Mouse (Mus musculus): ENCODE measurements around the gene Efna3. TPM values are rescaled to one million over a fixed set of nuclear protein-coding genes. Genes with fewer than 3 reads are reported as not detected.
A peak's percentile ranks its signal among the peaks of the same experiment; 100 is the strongest.

The Efna3 gene
- polyA plus RNA-seq, 1 experiment from 2014 or later, result 1.6 TPM

DNA sequence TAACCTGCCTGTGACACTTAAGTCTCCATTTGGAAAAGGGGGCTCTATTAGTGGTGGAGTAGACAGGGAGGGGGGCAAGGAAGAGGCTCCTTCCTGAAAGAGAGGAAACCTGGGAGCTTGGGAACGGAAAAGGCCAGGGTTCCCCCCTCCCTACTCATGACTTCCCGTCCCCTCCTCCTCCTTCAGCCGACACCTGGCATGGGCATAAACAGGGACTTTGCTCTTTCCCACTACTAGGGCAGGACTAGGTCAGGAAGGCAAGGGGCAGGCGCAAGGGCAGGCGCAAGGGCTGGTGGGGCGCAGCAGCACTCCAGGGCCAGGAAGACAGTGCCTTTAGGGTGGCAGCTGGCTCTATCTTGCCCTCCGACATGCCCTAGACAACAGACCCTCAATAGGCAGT, 44.7 kb downstream of the Efna3 start:
- WGBS, result 26% methylated on average over 7 of the region's 7 CpGs
- ATAC-seq, result peak; percentile 57
- Histone ChIP-seq H3K36me3 (ENCODE audit: control insufficient read depth, insufficient read depth) (peaks cover 25% of the 10 kb centered on the region), H3K4me2 (replicated peaks; ENCODE audit: low read depth) (peak overlapping the region; percentile 93), H3K4me3 (ENCODE audit: low read depth, low read length) (peak overlapping the region; percentile 77), H3K9me3 (ENCODE audit: control insufficient read depth) (no peaks in the 10 kb centered on the region), H3K9ac (ENCODE audit: low read depth, low read length) (peak overlapping the region; percentile 90), H3K27me3 (replicated peaks; ENCODE audit: control insufficient read depth, insufficient read depth, low read length) (no peaks in the 10 kb centered on the region), H3K4me1 (replicated peaks; ENCODE audit: control insufficient read depth, insufficient read depth, low read length) (0 out of 2 replicates have a peak, but pooled peaks cover 4% of the 10 kb centered on the region), H3K27ac (ENCODE audit: low read depth, low read length) (peak overlapping the region; percentile 95)
- 0 out of 2 replicates have a peak, but pooled peaks have one; percentile 9 for TF ChIP-seq CTCF (IDR thresholded peaks at IDR 0.05; ENCODE audit: low read depth)

DNA sequence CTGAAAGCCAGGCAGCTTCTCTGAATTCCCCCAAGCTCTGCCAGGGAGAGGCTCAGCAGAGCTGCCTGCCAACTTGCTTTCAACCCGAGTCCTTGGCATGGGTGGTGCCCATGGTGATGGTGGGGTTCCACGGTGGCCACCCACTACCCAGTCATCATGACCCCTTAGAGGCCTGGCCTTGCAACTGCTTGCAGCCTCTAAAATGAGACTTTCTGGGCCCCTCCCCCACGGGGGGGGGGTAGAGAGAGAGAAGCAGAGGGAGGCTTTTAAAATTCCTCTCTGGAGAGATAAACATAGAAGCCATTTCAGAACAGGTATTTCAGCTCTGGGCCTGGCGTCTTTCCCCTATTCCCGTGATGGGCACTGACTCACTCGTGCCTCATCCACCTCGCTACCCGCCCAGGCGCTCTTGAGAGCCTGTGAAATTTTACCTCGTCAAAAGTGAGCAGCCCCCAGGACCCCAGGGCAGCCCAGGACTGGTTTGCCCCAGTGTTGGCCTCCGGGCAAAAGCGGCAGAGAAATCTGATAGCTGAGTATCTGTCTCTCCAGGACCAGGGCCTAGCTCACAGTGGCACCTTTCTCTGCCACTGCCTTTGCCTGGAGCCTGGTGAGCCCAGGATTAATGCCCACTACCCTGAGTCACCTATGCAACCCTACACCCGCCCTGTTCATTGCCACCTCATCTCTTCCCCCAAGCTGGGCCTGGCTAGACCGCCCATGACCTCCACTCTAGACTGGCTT, 45.3 kb downstream of the Efna3 start:
- Histone ChIP-seq H3K4me2 (replicated peaks; ENCODE audit: low read depth) (peak overlapping the region; percentile 93), H3K36me3 (ENCODE audit: control insufficient read depth, insufficient read depth) (peaks cover 28% of the 10 kb centered on the region), H3K9me3 (ENCODE audit: control insufficient read depth) (no peaks in the 10 kb centered on the region), H3K4me1 (replicated peaks; ENCODE audit: control insufficient read depth, insufficient read depth, low read length) (0 out of 2 replicates have a peak, but pooled peaks cover 4% of the 10 kb centered on the region), H3K9ac (ENCODE audit: low read depth, low read length) (peak overlapping the region; percentile 90), H3K4me3 (ENCODE audit: low read depth, low read length) (peak overlapping the region; percentile 77), H3K27ac (ENCODE audit: low read depth, low read length) (peak overlapping the region; percentile 95), H3K27me3 (replicated peaks; ENCODE audit: control insufficient read depth, insufficient read depth, low read length) (no peaks in the 10 kb centered on the region)
- TF ChIP-seq CTCF (IDR thresholded peaks at IDR 0.05; ENCODE audit: low read depth), result no peak
- ATAC-seq, result no peak
- WGBS, result 22% methylated on average over 14 of the region's 14 CpGs

DNA sequence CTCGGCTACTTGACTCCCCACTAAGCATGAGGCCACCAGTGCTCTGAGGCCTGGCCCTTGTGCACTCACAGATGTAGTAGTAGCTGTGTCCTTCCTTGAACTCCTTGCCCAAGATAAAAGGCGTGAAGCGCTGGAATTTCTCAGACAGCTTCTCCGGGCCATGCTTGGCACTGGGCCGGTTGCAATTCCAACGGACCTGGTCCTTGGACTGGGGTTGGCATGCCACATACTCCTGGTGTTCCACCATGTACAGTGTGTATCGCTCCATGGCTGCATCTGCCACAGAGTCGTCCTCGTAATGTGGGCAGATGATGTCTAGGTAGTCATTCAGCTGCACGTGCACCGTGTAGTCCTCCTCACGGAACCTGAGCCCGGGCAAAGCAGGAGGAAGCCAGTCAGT, 46.7 kb downstream of the Efna3 start:
- ATAC-seq, result no peak
- Histone ChIP-seq H3K4me1 (replicated peaks; ENCODE audit: control insufficient read depth, insufficient read depth, low read length) (0 out of 2 replicates have a peak, but pooled peaks cover 4% of the 10 kb centered on the region), H3K36me3 (ENCODE audit: control insufficient read depth, insufficient read depth) (peaks cover 38% of the 10 kb centered on the region), H3K27me3 (replicated peaks; ENCODE audit: control insufficient read depth, insufficient read depth, low read length) (no peaks in the 10 kb centered on the region), H3K9ac (ENCODE audit: low read depth, low read length) (no peak overlapping the region), H3K9me3 (ENCODE audit: control insufficient read depth) (no peaks in the 10 kb centered on the region), H3K27ac (ENCODE audit: low read depth, low read length) (no peak overlapping the region), H3K4me3 (ENCODE audit: low read depth, low read length) (peak overlapping the region; percentile 77), H3K4me2 (replicated peaks; ENCODE audit: low read depth) (peak overlapping the region; percentile 93)
- no peak for TF ChIP-seq CTCF (IDR thresholded peaks at IDR 0.05; ENCODE audit: low read depth)
- WGBS, result 77% methylated on average over 13 of the region's 13 CpGs

DNA sequence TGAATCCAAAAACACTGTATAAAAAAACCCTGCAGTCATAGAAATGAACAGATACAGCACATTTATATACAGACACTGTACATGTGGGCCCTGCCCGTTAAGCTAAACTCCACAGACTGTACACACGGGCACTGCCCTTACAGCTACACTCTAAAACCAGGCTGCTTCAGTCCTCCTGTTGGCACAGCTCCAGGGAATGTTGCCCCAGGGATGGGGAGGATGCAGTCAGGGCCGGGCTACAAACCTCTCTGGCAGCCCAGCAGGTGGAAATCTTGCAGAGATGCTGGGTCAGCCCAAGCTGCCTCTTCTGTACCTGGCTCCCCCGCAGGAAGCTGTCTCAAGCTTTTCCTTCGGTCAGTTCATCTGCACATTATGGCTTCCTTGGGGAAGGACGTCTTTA, 51.0 kb downstream of the Efna3 start:
- Histone ChIP-seq H3K4me2 (replicated peaks; ENCODE audit: low read depth) (no peak overlapping the region), H3K27ac (ENCODE audit: low read depth, low read length) (no peak overlapping the region; the same call in 1 of the 2 replicates), H3K9me3 (ENCODE audit: control insufficient read depth) (no peaks in the 10 kb centered on the region), H3K4me3 (ENCODE audit: low read depth, low read length) (no peak overlapping the region), H3K9ac (ENCODE audit: low read depth, low read length) (no peak overlapping the region), H3K27me3 (replicated peaks; ENCODE audit: control insufficient read depth, insufficient read depth, low read length) (no peaks in the 10 kb centered on the region), H3K36me3 (ENCODE audit: control insufficient read depth, insufficient read depth) (peaks cover 45% of the 10 kb centered on the region), H3K4me1 (replicated peaks; ENCODE audit: control insufficient read depth, insufficient read depth, low read length) (peaks cover 15% of the 10 kb centered on the region; the same call in 1 of the 2 replicates)
- ATAC-seq, result no peak
- TF ChIP-seq CTCF (IDR thresholded peaks at IDR 0.05; ENCODE audit: low read depth), result no peak
- WGBS, result 66% methylated on average over 6 of the region's 6 CpGs

DNA sequence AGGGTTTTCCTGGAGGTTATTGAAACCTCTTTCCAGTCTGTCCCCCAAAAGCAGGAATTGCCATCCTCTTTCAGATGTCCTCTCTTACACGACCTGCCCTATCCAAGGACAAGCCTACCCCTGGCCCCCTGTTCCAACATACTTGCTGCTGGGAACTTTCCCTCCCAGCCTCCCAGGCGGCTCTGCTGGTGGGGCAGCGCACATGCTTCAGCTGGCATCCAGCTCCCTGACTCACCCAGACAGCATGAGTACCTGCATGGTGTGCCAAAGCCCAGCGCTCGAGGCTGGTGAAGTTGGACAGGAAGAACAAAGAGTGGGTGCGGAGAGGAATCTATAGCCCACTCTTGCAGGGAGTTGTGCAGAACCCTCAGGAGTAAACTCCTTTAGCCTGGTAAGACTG, 51.9 kb downstream of the Efna3 start:
- peak overlapping the region; percentile 73 for H3K4me2 ChIP-seq (replicated peaks; ENCODE audit: low read depth)
- no peaks in the 10 kb centered on the region for H3K27me3 ChIP-seq (replicated peaks; ENCODE audit: control insufficient read depth, insufficient read depth, low read length)
- H3K36me3 ChIP-seq (ENCODE audit: control insufficient read depth, insufficient read depth), result peaks cover 41% of the 10 kb centered on the region
- H3K27ac ChIP-seq (ENCODE audit: low read depth, low read length), result no peak overlapping the region
- H3K4me3 ChIP-seq (ENCODE audit: low read depth, low read length), result peak overlapping the region; percentile 63; the same call in 1 of the 2 replicates
- peaks cover 11% of the 10 kb centered on the region; the same call in 1 of the 2 replicates for H3K4me1 ChIP-seq (replicated peaks; ENCODE audit: control insufficient read depth, insufficient read depth, low read length)
- no peak for ATAC-seq
- TF ChIP-seq CTCF (IDR thresholded peaks at IDR 0.05; ENCODE audit: low read depth), result no peak
- 67% methylated on average over 6 of the region's 6 CpGs for WGBS
- H3K9ac ChIP-seq (ENCODE audit: low read depth, low read length), result no peak overlapping the region; the same call in 1 of the 2 replicates
- H3K9me3 ChIP-seq (ENCODE audit: control insufficient read depth), result no peaks in the 10 kb centered on the region

DNA sequence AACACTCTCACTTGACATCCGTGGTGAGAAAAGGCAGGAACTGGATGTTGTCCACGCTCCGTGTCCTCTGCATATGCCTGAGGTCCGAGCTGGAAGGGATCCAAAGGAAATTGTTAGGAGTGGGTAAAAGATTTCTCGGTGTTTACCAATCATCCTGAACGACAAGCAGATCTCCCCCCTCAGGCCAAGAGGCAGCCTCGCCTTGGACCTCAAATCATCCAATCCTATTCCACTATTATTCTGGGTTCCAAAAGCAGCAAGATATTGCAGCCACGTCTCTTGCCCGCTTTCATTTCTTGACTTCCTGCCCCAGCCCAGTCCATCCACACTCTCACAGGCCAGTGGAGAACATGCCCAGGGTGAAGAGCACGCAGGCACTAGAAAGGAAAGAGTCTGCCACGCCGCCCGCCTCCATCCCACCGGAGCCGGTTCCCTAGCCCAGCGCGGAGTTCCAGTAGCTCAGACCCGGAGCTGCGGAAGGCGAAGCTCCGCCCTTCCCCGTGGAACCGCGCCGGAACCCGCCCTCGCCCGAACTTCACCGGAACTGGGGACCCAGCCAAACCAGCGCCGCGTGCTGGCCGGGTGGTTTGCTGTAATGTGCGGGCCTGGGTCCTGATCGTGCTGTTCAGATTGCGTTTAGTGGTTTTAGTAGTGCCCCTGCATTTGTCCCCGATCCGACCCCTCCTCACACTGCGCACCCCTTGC, 52.6 kb downstream of the Efna3 start, which contains the start of gene Slc50a1:
Gene Slc50a1, minus strand, starts transcription at position 520 of the 705 bp plus-strand sequence.
- Histone ChIP-seq H3K9me3 (ENCODE audit: control insufficient read depth) (no peaks in the 10 kb centered on the region), H3K27ac (ENCODE audit: low read depth, low read length) (peak within 1 kb of the TSS; percentile 76), H3K27me3 (replicated peaks; ENCODE audit: control insufficient read depth, insufficient read depth, low read length) (no peaks in the 10 kb centered on the region), H3K4me3 (ENCODE audit: low read depth, low read length) (peak within 1 kb of the TSS; percentile 63), H3K9ac (ENCODE audit: low read depth, low read length) (peak within 1 kb of the TSS; percentile 65), H3K36me3 (ENCODE audit: control insufficient read depth, insufficient read depth) (peaks cover 34% of the 10 kb centered on the region), H3K4me1 (replicated peaks; ENCODE audit: control insufficient read depth, insufficient read depth, low read length) (peaks cover 11% of the 10 kb centered on the region; the same call in 1 of the 2 replicates), H3K4me2 (replicated peaks; ENCODE audit: low read depth) (peak within 1 kb of the TSS; percentile 73)
- ATAC-seq, result peak; percentile 45
- 2% methylated on average over 39 of the region's 39 CpGs for WGBS
- peak; percentile 72 for TF ChIP-seq CTCF (IDR thresholded peaks at IDR 0.05; ENCODE audit: low read depth)

Measured in intestine, postnatal 0 days (tissue).